Mouse (Mus musculus) spleen, postnatal 36 days (tissue): ENCODE data around the gene Mcm7.
"Not testable (repeated sequence)": the region's sequence is repeated elsewhere in the genome, so short reads cannot be mapped to it uniquely, and the experiment has no call there.

Source experiments
- DNase-seq, 2 experiments: peaks; one replicate each; pipeline ENCODE4 v3.0.0; 2022; ENCODE audit warnings: low spot score in 2 of 2, mixed read lengths in 1 of 2

The Mcm7 gene

GRCm38 (mm10) chr5:138171695-138172491 lies at the start of gene Mcm7, which contains the start of gene Ap4m1:
Mcm7 (minus strand) TSS chr5:138172422.
Ap4m1 (plus strand) TSS chr5:138172002.
- DNase-seq, result peak; percentile 93 to 96

- DNase-seq, result no peak
These were observed 47.6 kb upstream of the Mcm7 start for GRCm38 (mm10) chr5:138219864-138220263.

DNA sequence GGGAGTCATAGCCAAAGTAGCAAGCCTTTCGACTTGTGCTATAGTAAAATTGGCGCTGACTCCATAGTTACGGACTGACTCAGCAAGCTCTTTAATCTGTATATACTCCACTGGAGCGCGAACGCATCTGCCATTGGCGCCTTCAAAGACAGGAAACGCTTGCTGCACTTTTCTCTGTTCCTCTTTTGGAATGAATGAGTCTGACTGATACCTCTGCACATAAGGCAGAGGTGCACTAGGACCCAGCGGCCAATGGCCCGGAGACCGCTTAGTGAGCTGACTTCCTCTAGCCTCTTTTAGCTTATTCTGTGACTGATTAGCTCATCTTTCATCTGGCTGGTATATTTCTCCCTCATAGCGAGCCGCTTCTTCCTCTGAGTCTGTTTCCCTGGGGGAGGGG lies 44.4 kb upstream of the Mcm7 start:
- not testable (repeated sequence) for DNase-seq

DNA sequence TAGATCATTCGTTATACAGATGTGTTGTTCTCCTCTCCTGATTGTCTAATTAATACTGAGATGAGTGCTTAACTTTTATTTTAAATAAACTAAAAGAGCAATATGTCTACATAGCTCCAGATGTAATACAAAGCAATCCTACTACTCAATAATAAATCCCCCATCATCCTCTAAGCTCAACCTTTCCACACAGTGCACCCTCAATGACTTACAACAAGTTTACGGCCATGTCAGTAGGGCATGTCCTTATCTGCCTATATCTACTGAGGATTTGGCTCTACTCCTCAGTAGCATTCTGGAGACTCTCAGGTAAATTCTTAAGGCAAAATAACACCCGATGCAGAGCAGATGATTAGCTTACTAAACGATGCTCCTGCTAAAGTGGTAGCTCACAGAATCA lies 35.7 kb upstream of the Mcm7 start:
- no peak for DNase-seq

- no peak for DNase-seq
These were observed 35.0 kb upstream of the Mcm7 start for GRCm38 (mm10) chr5:138207253-138207652.

DNA sequence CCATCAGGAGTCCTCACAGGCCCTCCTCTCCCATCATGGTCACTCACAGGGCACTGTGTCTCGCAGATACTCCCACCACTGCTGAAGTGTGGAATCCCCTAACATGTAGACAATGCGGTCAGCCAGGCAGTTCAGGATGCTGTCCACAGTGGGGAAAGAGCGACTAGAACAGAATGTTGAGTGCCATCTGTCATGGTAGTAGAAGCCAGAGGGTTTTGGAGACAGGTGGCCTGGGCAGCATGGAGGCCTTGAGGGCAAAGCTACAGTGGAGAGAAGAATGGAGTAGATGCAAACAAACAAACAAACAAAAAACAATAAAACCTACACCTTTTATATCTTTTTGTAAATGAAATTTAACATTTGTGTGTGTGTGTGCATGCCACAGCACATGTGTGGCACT lies 29.9 kb upstream of the Mcm7 start:
- no peak for DNase-seq

DNA sequence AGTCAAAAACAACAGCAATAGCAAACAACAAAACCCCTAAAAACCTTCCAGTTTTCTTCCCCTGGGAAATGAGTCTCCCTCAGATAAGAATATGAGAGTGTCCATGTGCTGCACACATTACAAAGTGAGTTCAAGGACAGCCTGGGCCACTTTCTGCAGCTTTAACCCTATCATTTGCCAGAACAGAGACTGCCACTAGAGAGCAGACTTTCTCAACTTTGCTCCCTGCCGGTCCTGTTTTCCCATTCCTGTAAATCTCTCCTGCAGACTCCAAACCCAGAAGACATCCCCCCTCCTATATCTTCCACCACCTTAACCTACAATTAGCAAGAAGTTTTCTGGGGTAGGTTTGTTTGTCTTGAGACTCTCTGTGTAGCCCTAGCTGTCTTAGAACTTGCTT lies 27.4 kb upstream of the Mcm7 start:
- DNase-seq, result no peak

- no peak for DNase-seq
These were observed 23.2 kb upstream of the Mcm7 start for GRCm38 (mm10) chr5:138195463-138195862.

- peak in 1 of 2 experiments; percentile 18 for DNase-seq
These were observed 22.6 kb upstream of the Mcm7 start for GRCm38 (mm10) chr5:138194755-138195345.

DNA sequence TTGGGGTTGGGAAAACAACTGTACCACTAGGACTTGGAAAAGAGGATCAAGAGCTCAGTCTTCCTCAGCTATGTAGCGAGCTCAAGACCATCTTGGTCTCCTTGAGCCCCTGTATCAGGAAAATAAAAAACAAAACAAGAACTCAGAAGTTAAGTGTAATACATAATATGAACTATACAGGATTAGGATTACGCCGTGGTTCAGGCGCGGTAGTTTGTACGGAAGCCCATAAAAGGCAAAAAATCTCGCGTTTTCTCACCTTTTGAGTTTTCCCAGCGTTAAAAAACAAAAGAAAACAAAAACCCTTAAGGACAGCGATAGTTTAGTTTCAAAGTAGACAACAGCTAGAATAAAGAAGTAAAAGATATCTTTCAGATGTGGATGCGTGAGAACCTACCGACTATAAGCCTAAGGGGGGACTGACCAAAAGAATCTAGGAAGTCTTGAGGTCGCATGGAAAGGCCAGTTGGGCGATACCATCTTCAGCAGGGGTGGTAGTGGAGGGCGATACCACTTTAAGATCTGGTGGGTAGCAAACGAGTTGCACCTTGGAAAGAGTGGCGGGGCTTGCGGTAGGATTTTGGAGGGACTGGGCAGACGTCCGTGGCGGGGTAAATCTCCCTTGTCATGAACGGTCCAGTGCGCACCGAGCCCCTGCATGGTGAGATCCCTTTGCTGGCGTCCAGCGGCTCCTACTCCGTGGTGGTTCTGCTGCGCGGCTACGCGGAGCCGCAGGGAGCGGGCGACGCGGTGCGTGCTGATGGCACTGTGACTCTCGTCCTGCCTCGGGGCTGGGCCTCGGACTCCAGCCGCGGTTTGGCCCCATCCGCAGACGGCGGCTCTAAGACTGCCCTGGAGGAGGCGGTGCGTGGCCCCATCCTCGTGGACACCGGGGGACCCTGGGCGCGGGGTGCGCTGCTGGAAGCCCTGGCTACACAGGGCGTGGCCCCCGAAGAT lies 21.8 kb upstream of the Mcm7 start, which contains the start of gene Mblac1:
Mblac1 (plus strand) TSS at position 544 of the 957 bp plus-strand sequence.
- DNase-seq, result peak; percentile 72 to 81

DNA sequence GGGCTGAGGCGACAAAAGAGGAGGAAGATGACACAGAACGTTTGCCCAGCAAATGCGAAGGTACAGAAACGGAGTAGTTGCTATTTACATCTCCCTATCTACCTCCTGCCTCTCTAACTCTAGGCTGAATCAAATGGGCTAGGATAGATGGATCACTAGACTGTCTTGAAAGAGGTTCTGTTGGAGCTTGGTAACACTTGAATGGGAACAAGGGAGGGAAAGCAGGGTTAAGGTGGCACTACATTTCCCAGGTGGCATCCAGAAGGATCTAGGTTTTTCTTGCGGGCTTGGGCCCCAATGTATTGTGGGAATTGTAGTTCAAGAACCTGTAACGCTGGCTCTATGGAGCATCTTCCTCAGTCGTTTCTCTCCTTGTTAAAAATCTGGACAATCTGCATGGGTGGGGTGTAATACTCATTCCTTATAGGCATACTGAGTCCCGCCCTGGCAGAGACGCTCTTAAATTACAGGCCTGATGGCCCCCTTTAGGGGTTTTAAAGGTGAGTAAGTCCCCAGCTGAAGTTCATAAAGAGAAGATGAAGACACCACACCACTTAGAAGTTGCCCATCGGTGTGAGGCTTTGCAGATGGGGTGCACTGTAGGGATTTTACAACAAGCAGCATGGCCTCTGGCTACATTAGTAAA lies 15.6 kb upstream of the Mcm7 start:
- DNase-seq, result peak; percentile 73 to 78

DNA sequence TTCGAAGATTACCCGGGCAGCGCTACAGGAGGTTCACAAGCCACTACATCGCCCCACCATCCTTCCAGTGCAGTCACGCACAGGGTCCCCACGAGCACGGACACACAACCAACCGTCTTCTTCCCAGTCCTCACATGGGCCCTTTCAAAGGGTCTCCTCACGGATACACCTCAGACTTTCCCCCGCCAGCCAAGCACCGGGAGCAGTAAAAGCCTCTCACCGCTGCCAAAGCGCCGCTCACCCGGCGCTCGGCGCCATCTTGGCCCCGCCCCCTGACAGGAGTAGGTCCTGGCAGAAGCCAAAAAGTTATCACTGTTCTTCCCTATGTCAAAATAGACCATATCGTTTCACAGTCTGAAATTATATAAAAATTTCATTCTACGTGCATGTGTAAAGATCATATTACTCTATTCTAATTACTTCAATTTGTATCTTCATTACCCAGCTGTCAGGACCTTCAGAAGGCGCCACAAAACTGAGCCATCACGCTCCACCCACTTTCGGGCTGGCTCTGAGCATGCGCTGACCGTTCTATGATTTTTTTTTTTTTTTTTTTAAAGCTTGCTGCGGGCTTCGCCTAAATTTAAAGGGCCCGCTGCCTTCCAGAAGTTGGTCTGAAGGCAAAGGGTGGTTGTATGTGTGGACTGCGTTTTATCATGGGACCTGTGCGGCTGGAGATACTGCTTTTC lies 14.9 kb upstream of the Mcm7 start, which contains the start of the genes Taf6 and Cnpy4:
Taf6 (minus strand) TSS at position 502 of the 689 bp plus-strand sequence.
Cnpy4 (plus strand) TSS at position 536 of the 689 bp plus-strand sequence.
- DNase-seq, result peak; percentile 79 to 87

DNA sequence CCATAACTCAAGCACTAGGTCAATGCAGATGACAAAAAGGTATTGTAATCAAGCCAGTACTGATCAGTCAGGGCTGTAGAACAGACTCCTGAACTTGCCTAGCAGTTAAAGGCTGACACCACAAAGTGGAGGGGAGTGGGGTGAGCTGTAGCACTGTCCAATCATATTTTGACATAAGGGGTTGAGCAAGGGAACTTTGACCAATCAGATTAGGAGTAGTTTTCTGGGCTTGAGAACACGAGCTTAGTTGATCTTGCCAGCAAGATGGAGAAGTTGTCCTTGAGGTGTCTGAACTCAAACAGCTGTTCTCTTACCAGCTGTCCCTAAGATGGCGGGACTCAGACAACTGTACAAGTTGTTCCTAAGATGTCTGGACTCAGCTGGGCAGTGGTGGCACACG lies 995 bp upstream of the Mcm7 start:
- DNase-seq, result no peak

DNA sequence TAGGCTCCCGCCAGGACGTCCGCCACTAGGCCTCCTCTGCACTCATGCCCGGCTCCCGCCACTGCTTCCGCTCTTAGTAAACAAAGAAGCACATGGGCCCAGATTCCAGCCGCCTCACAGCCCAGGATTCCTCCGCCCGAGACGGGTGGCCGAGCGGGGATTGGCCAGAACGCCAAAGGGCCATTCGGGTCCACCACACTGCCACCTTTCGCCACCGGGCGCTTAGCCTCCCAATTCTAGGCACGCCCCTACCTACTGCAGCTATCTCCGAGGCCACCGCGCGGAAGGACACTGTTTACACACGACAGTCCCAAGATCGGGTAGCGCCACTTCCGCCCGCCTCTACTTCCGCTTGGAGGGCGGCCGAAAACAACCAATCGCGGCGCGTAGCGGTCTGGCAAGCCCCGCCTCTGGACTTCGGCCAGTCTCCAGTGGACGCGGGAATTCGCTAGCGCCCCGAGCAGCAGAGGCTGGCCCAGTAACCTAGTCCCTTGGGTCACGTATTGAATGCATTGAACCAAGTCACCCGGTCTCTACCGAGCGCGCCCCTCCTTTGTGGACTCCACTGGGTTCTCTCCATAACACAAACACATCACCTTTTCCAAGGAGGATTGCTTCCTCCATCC lies 1.2 kb downstream of the Mcm7 start:
- DNase-seq, result peak; percentile 93 to 95

DNA sequence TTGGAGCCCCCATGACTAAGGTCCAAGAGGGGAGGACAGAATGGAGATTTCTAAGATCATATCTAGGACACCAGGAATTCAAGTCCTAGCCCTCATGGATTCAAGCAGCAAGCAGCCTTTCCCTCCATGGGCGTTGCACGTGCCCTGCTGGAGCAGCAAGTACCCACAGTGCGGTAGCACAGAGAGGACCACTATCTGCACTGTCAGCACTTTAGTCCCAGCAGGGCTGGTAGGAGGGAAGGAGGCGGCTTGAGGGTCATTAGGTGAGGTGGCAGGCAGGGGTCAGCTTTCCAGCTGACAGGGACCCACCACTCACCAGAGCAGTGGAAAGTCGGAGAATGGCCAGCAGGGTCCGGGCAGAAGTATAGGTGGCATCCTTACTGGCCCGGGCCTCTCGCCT lies 6.6 kb downstream of the Mcm7 start:
- DNase-seq, result no peak

- no peak for DNase-seq
These were observed 8.6 kb downstream of the Mcm7 start for GRCm38 (mm10) chr5:138163610-138164009.

GRCm38 (mm10) chr5:138163046-138163445 lies 9.2 kb downstream of the Mcm7 start:
- no peak for DNase-seq

- peak; percentile 92 to 94 for DNase-seq
These were observed 11.2 kb downstream of the Mcm7 start, which contains the start of gene Cops6 for GRCm38 (mm10) chr5:138160842-138161665. Cops6 (plus strand) TSS chr5:138161071.

DNA sequence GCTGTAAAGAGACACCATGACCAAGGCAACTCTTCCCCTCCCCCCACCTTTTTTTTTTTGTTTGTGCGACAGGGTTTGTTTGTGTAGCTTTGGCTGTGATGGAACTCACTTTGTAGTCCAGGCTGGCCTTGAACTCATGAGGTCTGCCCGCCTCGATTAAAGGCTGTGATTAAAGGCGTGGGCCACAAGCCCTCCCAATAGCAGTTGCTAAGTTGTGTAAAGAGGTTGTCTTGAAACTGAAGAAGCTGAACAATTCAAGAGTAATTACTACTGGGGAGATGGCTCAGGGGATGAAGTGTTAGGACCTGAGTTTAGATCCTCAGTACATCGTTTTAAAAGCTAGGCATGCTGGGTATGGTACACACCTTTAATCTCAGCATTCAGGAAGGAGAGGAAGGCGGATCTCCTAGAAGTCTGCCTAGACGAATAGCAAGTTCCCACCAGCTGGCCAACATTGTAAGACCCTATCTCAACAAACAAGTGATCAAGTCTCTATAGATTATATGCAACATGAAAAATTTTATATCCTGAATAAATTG lies 11.9 kb downstream of the Mcm7 start:
- DNase-seq, result no peak
